Mouse (Mus musculus) kidney, postnatal 0 days (tissue): ENCODE data around the gene Gata2. TPM values are rescaled to one million over a fixed set of nuclear protein-coding genes. Genes with fewer than 3 reads are reported as not detected.

ENCODE experiments used
- ATAC-seq: fragments of 200-750 bp; cut with Nextera tagmentation; replicated peaks from 2 replicates; pipeline ENCODE4 v1.8.0; 2017; ENCODE audit warnings: low read depth, moderate number of reproducible peaks, moderate TSS enrichment, moderate library complexity; ENCODE audit not compliant: low FRiP score
- DNase-seq: peaks from one replicate; pipeline ENCODE4 v3.0.0-alpha.2; 2016; ENCODE audit warnings: low spot score
- H3K27ac ChIP-seq: fragments of 300-500 bp; sonication (generic); 2 replicates; pipeline ENCODE4 v1.5.1; 2014; ENCODE audit warnings: mild to moderate bottlenecking
- H3K27me3 ChIP-seq: fragments of 300-500 bp; sonication (generic); 2 replicates; pipeline ENCODE4 v1.6.1; 2014; ENCODE audit warnings: low read length, mixed read lengths; ENCODE audit not compliant: insufficient read depth
- H3K36me3 ChIP-seq: fragments of 300-500 bp; sonication (generic); 2 replicates; pipeline ENCODE4 v1.6.1; 2014; ENCODE audit warnings: low read length, mixed read lengths; ENCODE audit not compliant: insufficient read depth
- H3K4me1 ChIP-seq: fragments of 300-500 bp; sonication (generic); replicated peaks from 2 replicates; pipeline ENCODE4 v1.6.1; 2014; ENCODE audit warnings: antibody characterized with exemption, low read length, mixed read lengths; ENCODE audit not compliant: insufficient read depth
- H3K4me2 ChIP-seq: fragments of 300-500 bp; sonication (generic); 2 replicates; pipeline ENCODE4 v1.6.1; 2014; ENCODE audit warnings: mild to moderate bottlenecking, low read length, moderate library complexity, mixed read lengths
- H3K4me3 ChIP-seq: fragments of 300-500 bp; sonication (generic); replicated peaks from 2 replicates; pipeline ENCODE4 v1.5.1; 2014; ENCODE audit warnings: low read depth, low read length
- H3K9ac ChIP-seq: fragments of 300-500 bp; sonication (generic); 2 replicates; pipeline ENCODE4 v1.6.1; 2014; ENCODE audit warnings: low read depth, low read length
- H3K9me3 ChIP-seq: fragments of 300-500 bp; sonication (generic); replicated peaks from 2 replicates; pipeline ENCODE4 v1.6.1; 2016; ENCODE audit warnings: low read length, inconsistent platforms, mixed read lengths
- CTCF ChIP-seq: IDR thresholded peaks from 2 replicates; pipeline ENCODE4 v1.5.1; 2016; ENCODE audit warnings: antibody characterized with exemption, low read depth, mild to moderate bottlenecking, moderate library complexity
- WGBS: fragments of 180-500 bp; shearing (Covaris S2); extraction: QIAGEN DNeasy Blood & Tissue Kit; methylation state at CpG from one replicate; pipeline ENCODE4 v1.1.7; 2014; 5-methylcytosine and 5-hydroxymethylcytosine counted together
- polyA plus RNA-seq: library from polyadenylated mRNA; unstranded; fragments of >200 nt; fragmentation: Nextera tagmentation; extraction: Ambion mirVana; gene quantifications from 2 replicates; pipeline ENCODE4 v1.2.1, GENCODE M21; 2015

Gene Gata2
- polyA plus RNA-seq, 1 experiment from 2014 or later = 64.3 TPM

- Histone ChIP-seq H3K36me3 (no peaks in the 10 kb centered on the region), H3K4me1 (peaks cover 35% of the 10 kb centered on the region; the same call in 1 of the 2 replicates), H3K9me3 (no peaks in the 10 kb centered on the region), H3K4me2 (peak overlapping the region; percentile 73), H3K27ac (peak overlapping the region; percentile 27; the same call in 1 of the 2 replicates), H3K27me3 (peaks cover 75% of the 10 kb centered on the region), H3K4me3 (peak overlapping the region; percentile 52), H3K9ac (peak overlapping the region; percentile 62; the same call in 1 of the 2 replicates)
- WGBS = 33% methylated on average over 20 of the region's 20 CpGs
- TF ChIP-seq CTCF = no peak
- DNase-seq (no peak), ATAC-seq (no peak)
These were observed 7.3 kb downstream of the Gata2 start for GRCm38 (mm10) chr6:88200693-88201609.

- H3K9me3 ChIP-seq = no peaks in the 10 kb centered on the region
- ATAC-seq (no peak), DNase-seq (no peak)
- 0 out of 2 replicates have a peak overlapping the region, but pooled peaks have one; percentile 14 for H3K4me3 ChIP-seq
- peak overlapping the region; percentile 73 for H3K4me2 ChIP-seq
- H3K27ac ChIP-seq = peak overlapping the region; percentile 20; the same call in 1 of the 2 replicates
- H3K9ac ChIP-seq = 0 out of 2 replicates have a peak overlapping the region, but pooled peaks have one; percentile 8
- 26% methylated on average over 15 of the region's 15 CpGs for WGBS
- no peak for TF ChIP-seq CTCF
- H3K36me3 ChIP-seq = no peaks in the 10 kb centered on the region
- H3K4me1 ChIP-seq = peaks cover 27% of the 10 kb centered on the region; the same call in 1 of the 2 replicates
- peaks cover 72% of the 10 kb centered on the region for H3K27me3 ChIP-seq
These were observed 8.4 kb downstream of the Gata2 start for GRCm38 (mm10) chr6:88201926-88202700.

DNA sequence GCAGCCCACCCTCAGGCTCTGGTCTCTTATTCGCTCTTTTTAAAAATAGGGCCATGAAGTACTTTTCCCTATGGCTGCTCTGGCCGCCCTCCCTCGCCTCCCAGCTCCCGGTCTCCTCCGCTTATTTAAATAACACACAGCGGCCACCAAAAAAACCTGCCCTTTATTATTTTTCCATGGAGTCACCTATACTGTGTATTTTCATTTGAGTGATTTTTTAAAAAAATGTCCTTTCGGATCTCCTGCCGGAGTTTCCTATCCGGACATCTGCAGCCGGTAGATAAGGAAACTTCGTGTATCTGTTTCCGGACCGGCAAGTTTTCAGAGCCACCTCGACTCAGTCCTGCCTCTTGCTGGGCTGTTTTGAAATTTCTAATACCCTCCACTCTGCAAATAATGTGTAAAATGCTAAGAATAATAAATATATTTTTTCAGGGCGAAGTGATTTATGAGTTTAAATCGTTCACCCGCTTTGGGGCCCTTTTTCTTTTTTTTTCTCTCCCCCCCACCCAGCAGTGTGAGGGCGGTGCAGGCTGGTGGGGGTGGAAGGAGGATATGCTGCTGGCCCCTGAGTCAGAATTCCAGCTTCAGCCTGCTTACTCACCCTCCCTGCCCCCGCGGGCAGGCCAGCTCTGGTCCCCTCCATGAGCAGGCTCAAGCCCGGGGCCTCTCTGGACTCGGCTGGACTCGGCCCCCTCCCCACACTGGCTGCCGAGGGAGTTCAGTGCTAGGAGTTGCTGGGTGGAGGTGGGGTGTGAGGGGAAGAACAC, 9.4 kb downstream of the Gata2 start:
- H3K27ac ChIP-seq = peak overlapping the region; percentile 79
- ATAC-seq (no peak; the same call in 1 of the 2 replicates), DNase-seq (peak; percentile 66)
- no peaks in the 10 kb centered on the region for H3K36me3 ChIP-seq
- H3K4me2 ChIP-seq = peak overlapping the region; percentile 73; the same call in 1 of the 2 replicates
- peaks cover 62% of the 10 kb centered on the region for H3K27me3 ChIP-seq
- WGBS = 4% methylated on average over 24 of the region's 24 CpGs
- peaks cover 19% of the 10 kb centered on the region; the same call in 1 of the 2 replicates for H3K4me1 ChIP-seq
- TF ChIP-seq CTCF = no peak
- no peaks in the 10 kb centered on the region for H3K9me3 ChIP-seq
- 0 out of 2 replicates have a peak overlapping the region, but pooled peaks have one; percentile 18 for H3K9ac ChIP-seq
- 0 out of 2 replicates have a peak overlapping the region, but pooled peaks have one; percentile 9 for H3K4me3 ChIP-seq

DNA sequence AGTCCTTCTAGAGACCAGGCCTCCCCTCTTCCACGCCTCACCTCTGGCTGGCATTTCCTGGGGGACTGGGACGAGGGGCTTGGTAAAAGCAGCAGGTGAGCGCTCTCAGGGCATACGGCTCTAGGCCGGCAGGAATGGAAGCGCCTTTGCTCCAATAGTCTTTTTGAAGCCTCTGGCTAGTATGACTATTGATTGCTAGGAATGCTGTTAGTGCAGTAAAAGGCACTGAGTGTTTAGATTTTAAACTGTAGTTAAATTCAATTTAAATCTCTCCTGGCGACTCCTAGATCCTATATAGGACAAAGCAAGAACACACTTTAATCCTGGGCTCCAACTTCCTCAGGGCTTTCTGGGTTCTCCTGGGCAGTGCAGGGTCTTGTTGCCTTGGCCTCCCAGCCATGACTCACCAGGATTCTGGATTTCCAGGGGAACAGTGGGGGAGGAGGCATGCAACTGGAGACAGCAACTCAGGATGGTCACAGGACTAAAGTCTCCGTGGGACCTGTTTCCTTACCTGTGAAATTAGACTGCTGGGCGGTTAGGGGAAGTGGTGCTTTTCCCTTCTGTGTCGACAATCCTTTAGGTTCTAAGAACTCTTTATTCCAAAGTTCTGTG, 10.2 kb downstream of the Gata2 start:
- Histone ChIP-seq H3K4me2 (peak overlapping the region; percentile 73; the same call in 1 of the 2 replicates), H3K4me1 (peaks cover 13% of the 10 kb centered on the region; the same call in 1 of the 2 replicates), H3K27ac (peak overlapping the region; percentile 79), H3K9me3 (no peaks in the 10 kb centered on the region), H3K9ac (no peak overlapping the region), H3K27me3 (peaks cover 55% of the 10 kb centered on the region), H3K36me3 (no peaks in the 10 kb centered on the region), H3K4me3 (0 out of 2 replicates have a peak overlapping the region, but pooled peaks have one; percentile 9)
- 23% methylated on average over 10 of the region's 10 CpGs for WGBS
- ATAC-seq (no peak), DNase-seq (no peak)
- no peak for TF ChIP-seq CTCF
